Mouse (Mus musculus): ENCODE measurements at regions not wholly inside any gene's neighbourhood (a gene's known extent, or its start where the extent isn't known, plus 50 kb on each side); places are given as distances from the start of the nearest gene placed in this dataset.
"Not testable (repeated sequence)": the region's sequence is repeated elsewhere in the genome, so short reads cannot be mapped to it uniquely, and the experiment has no call there.

DNA sequence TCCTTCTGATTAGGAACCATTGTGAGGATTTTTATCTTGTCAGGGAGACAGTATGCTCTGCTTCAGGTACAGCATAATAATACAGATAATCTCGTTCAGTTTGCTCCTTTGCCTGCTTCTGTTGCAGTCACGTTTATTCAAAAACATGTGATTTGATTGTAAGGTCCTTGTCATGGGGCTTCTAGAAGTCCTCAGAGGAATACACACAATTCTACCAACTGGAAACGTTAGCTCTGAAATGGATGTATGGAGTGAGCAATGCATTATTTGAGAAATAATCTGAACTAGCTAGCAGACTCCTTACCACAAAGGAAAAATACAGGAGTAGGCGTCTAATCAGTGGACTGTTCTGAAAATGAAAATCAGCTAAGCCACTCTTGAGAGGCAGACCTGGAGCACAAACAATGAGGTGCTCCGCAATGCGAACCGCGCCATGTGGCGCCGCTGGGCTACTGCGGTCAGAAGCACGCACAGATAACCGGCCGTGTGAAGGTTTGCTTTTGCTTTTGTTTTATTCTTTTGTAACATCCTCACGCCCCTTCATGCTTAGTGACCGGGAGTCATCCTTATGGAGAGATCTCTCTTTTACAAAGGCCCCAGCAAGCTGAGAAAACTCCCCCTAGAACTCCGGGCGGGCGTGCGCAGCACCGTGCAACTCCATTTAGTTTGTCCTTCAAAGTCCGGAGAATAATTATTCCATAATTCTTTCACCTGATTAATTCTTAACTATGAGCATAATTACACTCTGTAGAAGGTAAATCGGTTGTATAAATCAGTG lies 419.7 kb downstream of the Nova1 start:
- no peak for DNase-seq (ENCODE audit: low spot score)

DNA sequence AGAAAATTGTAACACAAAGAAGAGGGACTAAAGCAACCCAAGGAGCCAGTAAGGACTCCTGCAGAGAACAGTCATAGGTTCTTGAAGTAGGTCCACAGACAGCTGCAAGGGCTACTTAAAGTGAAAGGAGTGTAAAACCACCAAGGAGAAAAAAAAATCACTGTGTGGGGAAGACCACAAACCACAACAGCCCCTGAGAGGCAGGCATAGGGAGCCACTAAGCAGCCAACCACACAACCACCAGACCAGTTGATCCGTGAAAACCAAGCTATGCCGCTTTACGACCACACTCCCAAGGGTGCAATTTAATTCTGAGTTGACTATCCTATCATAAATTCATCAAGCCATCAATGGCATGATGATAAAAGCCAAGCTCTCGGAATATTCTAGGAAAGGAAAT lies 423.5 kb downstream of the Nova1 start:
- DNase-seq (ENCODE audit: low spot score), result no peak

DNA sequence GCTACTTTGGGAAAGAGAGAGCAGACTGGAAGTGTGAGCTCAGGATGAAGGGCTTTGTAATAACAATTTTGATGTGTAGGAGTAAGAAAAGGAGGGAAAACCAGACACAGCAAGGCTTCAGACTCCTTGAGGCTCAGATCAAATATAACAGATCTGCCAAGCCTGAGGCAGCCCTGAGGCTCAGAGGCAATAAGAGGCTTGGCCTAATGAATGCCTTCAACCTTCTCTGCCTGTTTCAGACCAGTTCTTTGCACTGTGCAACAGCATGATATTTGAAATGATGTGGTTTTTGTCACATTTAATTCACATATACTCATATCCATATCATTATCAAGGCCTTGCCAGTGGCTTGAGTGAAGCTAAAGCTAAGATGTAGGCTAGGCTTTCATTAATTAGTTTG lies 425.0 kb downstream of the Nova1 start:
- no peak for DNase-seq (ENCODE audit: low spot score)

DNA sequence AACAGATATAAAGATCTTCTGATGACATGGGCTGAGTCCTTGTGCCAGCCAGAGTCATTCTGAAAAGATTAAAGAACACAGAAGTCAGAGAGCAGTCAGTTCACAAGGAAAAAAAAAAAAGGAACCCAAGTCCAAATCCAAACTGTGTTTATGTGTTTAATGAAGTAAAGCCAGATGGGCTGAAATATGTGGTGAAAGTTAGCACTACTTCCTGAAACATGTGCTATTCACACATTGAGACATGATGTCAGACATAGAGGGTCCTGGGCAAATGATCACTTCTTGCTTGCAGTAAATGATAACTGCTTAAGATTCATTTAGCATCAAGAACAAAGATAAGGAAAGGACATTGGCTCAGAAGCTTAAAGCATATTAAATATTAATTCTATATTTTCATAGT lies 439.8 kb downstream of the Nova1 start:
- no peak for DNase-seq (ENCODE audit: low spot score)

DNA sequence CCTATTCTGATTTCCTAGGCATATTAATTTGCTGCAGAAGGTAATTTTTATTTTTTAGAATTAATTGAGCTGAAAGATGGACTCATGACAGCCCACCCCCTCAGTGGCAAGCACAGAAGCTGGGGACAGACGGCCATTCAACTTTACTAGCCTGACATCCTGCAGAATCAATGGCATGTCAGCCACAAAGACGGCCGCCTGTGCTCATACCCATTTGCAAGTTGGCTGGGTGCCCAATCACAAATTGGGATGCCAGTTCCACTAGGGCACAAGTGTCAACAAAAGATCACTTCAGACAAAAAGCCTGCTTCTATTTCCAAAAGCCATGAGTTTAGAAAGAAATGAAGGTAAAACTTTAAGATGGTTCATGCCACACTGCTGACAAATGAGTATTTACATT lies 447.0 kb downstream of the Nova1 start:
- DNase-seq (ENCODE audit: low spot score), result peak; percentile 2

DNA sequence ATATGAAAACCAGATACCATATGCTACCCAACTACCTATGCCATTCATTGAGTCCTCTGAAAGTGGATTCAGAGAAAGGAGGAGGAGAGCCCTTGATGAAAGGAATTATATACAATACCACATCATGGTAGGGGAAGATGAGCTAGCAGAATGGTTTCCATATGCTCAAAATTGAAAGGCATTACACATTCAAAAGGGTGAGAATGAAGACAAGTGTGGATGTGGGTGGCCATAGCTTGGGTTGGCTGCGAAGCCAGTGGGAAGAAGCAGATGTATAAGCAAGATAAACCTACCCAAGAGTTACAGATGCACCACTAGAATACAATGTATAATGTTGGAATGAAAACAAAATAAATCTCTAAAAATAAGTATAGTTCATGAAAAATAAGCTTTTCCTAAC lies 485.4 kb downstream of the Nova1 start:
- no peak for DNase-seq (ENCODE audit: low spot score)

DNA sequence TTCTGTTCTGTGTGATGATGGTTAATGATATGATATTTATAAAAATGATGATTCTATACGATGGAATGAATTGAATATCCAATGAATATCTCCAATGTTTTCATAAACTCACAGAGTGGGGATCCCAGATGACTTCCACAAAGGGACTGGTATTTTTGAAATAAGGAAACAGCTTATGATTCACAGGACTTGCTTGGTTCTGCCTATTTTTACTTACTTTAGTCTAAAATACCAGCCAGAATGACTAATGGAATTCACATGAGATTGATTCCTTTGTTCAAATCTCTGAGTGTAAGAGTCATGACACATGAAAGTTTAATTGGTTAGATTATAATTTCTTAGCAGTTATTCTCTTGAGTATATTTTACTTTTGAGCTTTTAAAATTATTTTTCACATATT lies 490.9 kb downstream of the Nova1 start:
- DNase-seq (ENCODE audit: low spot score), result no peak

DNA sequence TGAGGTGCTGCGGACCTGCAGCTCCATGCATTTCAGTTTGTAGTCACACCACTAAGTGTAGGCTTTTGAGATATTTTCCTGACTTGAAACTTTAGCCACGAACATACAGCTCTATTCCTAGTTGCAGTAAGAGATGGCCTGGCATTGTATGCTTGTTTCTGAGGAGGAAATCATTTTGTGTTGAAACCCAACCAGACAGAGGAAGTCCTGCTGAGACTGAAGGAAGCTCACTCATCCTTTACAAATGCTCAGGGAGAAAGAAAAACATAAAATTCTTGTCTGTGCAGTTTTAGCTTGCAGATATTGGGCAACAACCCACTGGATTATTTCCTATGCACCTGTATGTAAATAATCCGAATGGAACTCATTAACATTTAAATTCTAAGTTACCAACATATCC lies 495.5 kb downstream of the Nova1 start:
- no peak for DNase-seq (ENCODE audit: low spot score)

DNA sequence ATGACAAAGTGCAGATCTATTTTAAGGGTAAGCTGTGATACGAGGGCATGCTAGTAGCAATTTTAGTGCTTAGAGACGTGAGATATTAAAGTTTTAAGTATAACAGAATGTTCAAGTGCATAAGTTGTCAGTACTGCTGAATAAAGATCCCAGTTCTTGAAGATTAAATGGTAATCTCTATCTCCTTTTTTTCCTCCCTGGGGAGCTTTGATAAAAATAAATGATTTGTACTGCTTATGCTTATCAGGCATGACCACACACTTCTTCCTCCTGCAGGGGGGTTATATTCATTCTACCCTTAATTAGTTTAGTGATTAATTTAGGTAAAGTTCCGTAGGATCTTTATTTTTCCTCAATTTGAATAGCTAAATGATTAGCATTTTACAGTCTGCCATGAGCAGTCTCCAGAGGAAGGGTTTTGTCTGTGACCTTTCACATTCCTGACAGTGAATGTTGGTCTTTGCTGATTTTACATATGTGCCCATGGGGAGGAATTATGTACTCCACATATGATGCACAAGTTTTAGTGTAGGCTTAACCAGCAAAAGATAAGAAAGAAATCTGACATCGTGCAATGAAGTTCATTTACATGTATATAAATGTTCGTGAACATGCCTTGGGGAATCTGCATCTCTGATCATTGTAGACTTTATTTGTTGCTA lies 515.5 kb downstream of the Nova1 start:
- DNase-seq (ENCODE audit: low spot score), result no peak

DNA sequence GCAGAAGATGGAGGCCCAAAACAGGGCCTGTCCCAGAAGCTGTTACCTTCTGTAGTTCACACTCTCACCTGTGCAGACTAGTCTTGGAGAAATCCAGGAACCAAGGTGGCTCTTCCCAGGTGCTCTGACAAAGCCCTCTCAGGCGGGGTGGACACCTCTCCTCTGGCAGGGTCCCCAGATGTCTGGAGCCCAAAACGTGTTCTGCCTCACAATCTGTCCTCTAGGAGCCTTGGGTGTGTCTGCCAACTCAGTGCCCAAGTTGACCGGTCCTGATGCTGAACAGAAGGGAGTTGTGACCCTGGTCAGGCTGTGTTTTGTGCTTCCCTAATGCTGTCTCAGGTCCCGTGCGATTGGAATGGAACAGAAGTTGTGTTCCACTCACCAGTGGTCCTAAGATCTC lies 519.8 kb downstream of the Nova1 start:
- no peak for DNase-seq (ENCODE audit: low spot score)

DNA sequence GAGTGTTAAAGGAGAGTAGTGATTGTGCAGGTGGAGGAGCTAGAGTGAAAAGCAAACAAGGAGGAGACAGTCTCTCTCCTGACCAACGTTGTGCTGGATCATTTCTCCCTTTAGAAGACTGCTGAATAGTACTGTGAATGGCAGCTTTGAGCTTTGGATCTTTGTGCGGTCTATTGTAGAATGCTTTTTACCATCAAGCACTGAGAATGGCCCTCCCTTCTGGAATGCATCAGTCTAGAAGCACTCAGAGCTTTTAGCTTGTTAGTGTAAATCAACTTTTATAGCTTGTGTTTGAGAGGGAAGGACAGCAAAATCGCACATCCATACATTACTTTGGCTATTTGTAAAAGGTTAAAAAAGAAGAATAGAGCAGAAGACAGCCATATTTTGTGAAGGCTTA lies 534.2 kb downstream of the Nova1 start:
- DNase-seq (ENCODE audit: low spot score), result no peak

DNA sequence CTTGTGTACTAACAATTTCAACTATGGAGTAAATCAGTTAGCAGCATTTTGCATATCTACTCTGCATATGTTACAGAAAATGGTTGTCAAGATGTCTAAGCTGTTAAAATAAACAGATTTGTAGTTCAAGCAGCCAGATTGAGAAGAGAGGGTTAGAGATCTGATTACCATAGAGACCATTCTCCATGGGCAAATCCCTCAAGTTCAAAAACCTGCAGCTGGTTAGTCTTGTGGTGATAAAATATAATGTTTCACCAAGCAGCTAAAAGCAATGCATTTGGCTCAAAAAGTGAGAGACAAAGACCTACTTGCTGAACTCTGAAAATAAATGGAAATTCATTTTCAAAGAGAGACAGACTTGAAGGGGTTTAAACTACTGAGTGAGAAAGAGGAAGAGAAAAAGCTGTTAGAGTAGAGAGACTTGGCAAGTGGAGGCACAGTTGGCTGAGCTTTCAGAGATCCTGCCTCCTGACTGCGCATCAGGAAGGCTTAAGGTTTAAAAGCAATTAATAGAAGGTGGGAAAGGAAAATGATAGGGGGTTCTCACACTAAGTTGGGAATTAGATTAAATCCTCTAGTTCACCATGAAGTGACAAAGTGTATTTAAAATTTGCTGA lies 570.2 kb downstream of the Nova1 start:
- no peak for DNase-seq (ENCODE audit: low spot score)

DNA sequence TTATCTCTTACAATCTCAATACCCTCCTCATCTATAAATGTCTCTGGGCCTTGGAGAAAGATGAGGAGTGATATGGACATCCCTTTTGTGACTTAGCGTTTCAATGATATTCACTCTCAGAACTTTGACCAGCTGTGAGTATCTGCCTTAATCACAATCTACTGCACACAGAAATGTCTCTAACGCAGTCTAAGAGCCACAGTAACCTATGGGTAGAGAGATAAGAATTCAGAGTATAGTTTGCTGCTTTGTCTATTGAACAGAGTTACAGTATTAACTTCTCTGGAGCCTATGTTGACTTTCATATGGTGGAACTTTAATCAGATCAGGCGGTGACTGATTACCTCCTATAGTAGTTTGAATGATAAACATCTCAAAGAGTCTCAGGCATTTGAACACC lies 573.8 kb downstream of the Nova1 start:
- no peak for DNase-seq (ENCODE audit: low spot score)

DNA sequence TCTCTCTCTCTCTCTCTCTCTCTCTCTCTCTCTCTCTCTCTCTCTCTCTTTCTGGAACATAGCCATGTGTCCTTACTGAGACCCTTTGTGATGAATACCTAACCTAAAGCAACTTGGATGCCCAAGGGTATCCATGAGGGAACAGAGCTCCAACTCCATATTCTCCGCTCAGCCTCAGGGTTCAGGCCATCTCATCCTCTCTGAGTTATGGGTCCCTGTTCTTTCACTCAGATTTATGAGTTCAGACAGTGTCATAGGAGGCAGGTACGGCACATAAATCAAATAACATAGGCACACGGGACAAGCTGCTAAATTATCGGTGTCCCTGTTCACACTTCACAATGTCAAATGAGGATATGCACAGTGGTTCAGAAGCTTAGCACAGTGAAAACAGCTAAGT lies 586.4 kb downstream of the Nova1 start:
- DNase-seq (ENCODE audit: low spot score), result no peak

DNA sequence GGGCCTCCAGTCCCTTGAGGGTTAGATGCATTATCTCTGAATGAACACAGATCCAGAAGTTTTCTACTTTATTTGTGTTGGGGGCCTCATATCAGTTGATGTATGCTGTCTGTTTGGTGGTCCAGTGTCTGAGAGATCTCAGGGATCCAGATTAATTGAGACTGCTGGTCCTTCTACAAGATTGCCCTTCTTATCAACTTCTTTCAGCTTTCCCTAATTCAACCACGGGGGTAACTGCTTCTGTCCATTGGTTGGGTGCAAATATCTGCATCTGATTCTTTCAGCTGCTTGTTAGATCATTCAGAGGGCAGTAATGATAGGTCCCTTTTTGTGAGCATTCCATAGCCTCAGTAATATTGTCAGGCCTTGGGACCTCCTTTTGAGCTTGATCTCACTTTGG lies 603.4 kb downstream of the Nova1 start:
- DNase-seq (ENCODE audit: low spot score), result not testable (repeated sequence)

DNA sequence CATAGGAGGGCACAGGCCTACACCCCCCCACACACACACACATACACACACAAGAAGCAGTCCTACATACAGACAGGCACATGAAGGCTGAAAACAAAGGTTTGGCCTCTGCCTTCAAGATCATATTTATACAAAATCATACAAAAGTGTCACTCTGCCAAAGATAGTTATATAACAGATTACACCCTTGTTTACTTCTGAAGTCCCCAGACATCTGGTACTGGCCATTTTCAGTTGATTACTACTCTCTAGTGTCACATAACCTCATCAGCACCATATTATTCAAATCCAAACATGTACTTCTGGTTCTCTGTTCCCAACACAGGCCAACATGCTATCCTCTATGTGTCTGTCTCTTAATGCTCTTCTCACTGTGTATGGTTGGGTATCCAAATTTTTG lies 619.7 kb downstream of the Nova1 start:
- no peak for DNase-seq (ENCODE audit: low spot score)

DNA sequence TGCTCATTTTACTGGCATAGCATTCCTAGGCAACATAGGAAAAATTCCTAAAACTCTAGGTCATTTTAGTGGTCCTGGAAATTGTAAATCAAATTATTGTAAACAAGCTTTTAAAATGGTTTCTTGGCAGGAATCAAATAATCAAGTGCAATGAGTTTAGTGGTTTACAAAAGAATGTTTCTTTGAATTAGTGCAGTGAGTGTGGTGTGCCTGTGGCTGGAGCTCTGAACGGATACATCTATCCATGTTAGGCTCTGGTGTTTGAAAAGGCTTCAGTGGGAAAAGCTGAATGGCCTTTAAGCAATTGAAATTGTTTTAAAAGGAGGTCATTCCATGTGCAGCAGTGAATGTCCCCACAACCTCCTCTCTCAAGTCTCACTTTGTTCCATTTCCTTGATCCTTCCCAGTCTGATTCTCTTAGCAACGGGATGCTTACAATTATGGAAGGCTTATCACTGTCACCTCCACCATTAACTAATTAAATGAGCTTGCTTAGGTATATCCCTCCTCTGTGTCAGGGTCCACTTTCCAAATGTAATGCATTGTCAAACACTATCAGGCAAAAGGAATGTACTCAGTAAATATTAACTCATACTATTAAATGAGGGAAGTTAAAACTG lies 621.1 kb downstream of the Nova1 start:
- no peak for DNase-seq (ENCODE audit: low spot score)

DNA sequence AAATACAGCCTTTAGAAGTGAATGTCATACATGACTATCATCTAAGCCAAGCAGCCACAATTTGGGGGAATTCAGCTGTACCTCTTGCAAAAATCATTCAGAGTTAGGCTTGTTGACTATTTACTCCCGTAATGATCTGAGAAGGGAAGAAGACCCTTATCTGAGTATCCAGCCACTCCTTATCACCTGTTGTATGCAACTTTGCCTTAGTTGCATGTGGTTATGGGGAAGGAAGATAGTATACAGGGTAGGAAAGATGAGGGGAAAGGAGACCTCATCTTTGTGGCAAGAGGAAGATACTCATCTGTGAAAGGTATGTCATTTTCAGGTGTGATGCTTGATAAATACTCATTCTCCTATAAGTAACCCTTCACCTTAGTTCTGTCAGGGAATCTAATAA lies 624.6 kb downstream of the Nova1 start:
- no peak for DNase-seq (ENCODE audit: low spot score)
